Mouse (Mus musculus): ENCODE measurements around the gene BC067074. TPM values are rescaled to one million over a fixed set of nuclear protein-coding genes. Genes with fewer than 3 reads are reported as not detected.

Gene BC067074
- polyA plus RNA-seq, 1 experiment from 2014 or later = 0.80 TPM

Other genes starting within 250 kb of the BC067074 start
- 38.4 and 40.5 TPM in 2 replicates for gene Gpx8, start 246.7 kb upstream of the BC067074 start, polyA plus RNA-seq (2015; fragmentation: Nextera tagmentation; extraction: Ambion mirVana)
- not detected in 2 replicates for gene Gzma, start 192.2 kb upstream of the BC067074 start, polyA plus RNA-seq (2015; fragmentation: Nextera tagmentation; extraction: Ambion mirVana)
- gene Esm1, start 83.5 kb upstream of the BC067074 start, polyA plus RNA-seq (2015; fragmentation: Nextera tagmentation; extraction: Ambion mirVana) = 1.8 and 2.1 TPM in 2 replicates
- 0.14 and 0.26 TPM in 2 replicates for gene Gzmk, start 67.3 kb upstream of the BC067074 start, polyA plus RNA-seq (2015; fragmentation: Nextera tagmentation; extraction: Ambion mirVana)

Data from midbrain, embryonic 16.5 days (tissue).